Mouse (Mus musculus) embryonic facial prominence, embryonic 15.5 days (tissue): ENCODE data around the gene Asna1. TPM values are rescaled to one million over a fixed set of nuclear protein-coding genes. Genes with fewer than 3 reads are reported as not detected.
A peak's percentile ranks its signal among the peaks of the same experiment; 100 is the strongest.

Experiments used
- ATAC-seq: fragments of 200-750 bp; cut with Nextera tagmentation; 2 replicates; pipeline ENCODE4 v1.8.0; 2017; ENCODE audit warnings: low read depth, moderate TSS enrichment; ENCODE audit not compliant: insufficient number of reproducible peaks, low FRiP score, low TSS enrichment
- H3K27ac ChIP-seq: fragments of 300-500 bp; sonication (generic); replicated peaks from 2 replicates; pipeline ENCODE4 v1.5.1; 2015; ENCODE audit warnings: mild to moderate bottlenecking, inconsistent platforms
- H3K27me3 ChIP-seq: fragments of 300-500 bp; sonication (generic); 2 replicates; pipeline ENCODE4 v1.6.1; 2015; ENCODE audit warnings: inconsistent platforms
- H3K36me3 ChIP-seq: fragments of 300-500 bp; sonication (generic); 2 replicates; pipeline ENCODE4 v1.6.1; 2015; ENCODE audit warnings: mild to moderate bottlenecking, inconsistent platforms
- H3K4me1 ChIP-seq: fragments of 300-500 bp; sonication (generic); 2 replicates; pipeline ENCODE4 v1.6.1; 2015; ENCODE audit warnings: inconsistent platforms
- H3K4me2 ChIP-seq: fragments of 300-500 bp; sonication (generic); replicated peaks from 2 replicates; pipeline ENCODE4 v1.6.1; 2015; ENCODE audit warnings: mild to moderate bottlenecking, inconsistent platforms
- H3K4me3 ChIP-seq: fragments of 300-500 bp; sonication (generic); replicated peaks from 2 replicates; pipeline ENCODE4 v1.5.1; 2015; ENCODE audit warnings: mild to moderate bottlenecking, inconsistent platforms
- H3K9ac ChIP-seq: fragments of 300-500 bp; sonication (generic); 2 replicates; pipeline ENCODE4 v1.6.1; 2015; ENCODE audit warnings: inconsistent platforms
- H3K9me3 ChIP-seq: fragments of 300-500 bp; sonication (generic); replicated peaks from 2 replicates; pipeline ENCODE4 v1.6.1; 2016; ENCODE audit warnings: inconsistent platforms
- WGBS: fragments of 180-500 bp; shearing (Covaris S2); methylation state at CpG from one replicate; pipeline ENCODE4 v1.1.7; 2015; 5-methylcytosine and 5-hydroxymethylcytosine counted together
- microRNA-seq: library from miRNA; unstranded; fragments of <30 nt; microRNA quantifications from one replicate; pipeline ENCODE4, GENCODE M21; 2016; ENCODE audit warnings: borderline number of aligned reads
- polyA plus RNA-seq: library from polyadenylated mRNA; unstranded; fragments of >200 nt; fragmentation: Nextera tagmentation; extraction: Ambion mirVana; gene quantifications from 2 replicates; pipeline ENCODE4 v1.2.1, GENCODE M21; 2015

Asna1 gene
- polyA plus RNA-seq, 1 experiment from 2014 or later: 119 TPM

DNA sequence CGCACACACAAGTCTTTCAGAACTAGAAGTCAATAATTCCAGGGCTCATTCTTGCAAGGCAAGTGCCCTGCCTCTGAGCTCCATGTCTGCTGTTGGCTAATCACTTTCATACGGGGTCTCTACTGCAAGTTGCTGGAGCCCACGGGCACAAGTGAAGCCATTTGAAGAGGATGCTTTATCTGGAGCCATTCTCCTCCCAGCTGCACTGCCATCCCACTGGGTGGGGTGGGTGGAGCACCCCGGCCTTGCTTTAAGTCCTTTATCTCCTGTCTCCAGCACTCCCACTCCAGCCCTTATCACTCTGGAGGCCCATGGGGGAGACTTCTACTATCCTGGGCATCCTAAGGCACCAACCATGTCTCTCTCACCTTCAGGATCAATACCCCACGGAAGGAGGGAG lies 54.2 kb downstream of the Asna1 start:
- H3K9me3 ChIP-seq: no peaks in the 10 kb centered on the region
- H3K36me3 ChIP-seq: peaks cover 39% of the 10 kb centered on the region
- H3K4me1 ChIP-seq: peaks cover 46% of the 10 kb centered on the region
- 49% methylated on average over 5 of the region's 5 CpGs for WGBS
- H3K27ac ChIP-seq: no peak overlapping the region
- H3K4me2 ChIP-seq: peak overlapping the region; percentile 76
- H3K4me3 ChIP-seq: peak overlapping the region; percentile 73
- no peaks in the 10 kb centered on the region for H3K27me3 ChIP-seq
- no peak overlapping the region for H3K9ac ChIP-seq
- ATAC-seq: no peak

DNA sequence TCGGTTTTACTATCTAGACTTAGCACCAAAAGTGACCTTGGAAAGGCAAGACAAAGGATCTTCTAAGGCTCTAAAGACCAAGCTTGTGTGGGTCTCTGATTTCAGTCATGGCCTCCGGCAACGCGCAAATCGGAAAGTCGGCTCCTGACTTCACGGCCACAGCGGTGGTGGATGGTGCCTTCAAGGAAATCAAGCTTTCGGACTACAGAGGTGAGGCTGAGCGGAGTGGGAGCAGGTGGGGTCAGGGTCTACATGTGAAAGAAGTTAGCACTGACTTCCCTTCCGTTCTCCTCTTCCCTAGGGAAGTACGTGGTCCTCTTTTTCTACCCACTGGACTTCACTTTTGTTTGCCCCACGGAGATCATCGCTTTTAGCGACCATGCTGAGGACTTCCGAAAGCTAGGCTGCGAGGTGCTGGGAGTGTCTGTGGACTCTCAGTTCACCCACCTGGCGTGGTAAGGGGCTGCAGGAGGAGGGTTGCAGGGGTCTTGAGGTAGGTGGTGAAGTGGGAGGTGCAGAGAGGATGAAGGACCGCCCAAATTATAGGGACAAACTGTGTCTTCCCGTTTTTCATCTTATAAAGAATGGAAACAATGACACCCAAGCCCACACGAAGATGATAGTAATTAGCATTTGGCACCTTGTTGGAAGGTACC lies 54.8 kb downstream of the Asna1 start:
- H3K27ac ChIP-seq: peak overlapping the region; percentile 88
- peak overlapping the region; percentile 72 for H3K9ac ChIP-seq
- no peak for ATAC-seq

DNA sequence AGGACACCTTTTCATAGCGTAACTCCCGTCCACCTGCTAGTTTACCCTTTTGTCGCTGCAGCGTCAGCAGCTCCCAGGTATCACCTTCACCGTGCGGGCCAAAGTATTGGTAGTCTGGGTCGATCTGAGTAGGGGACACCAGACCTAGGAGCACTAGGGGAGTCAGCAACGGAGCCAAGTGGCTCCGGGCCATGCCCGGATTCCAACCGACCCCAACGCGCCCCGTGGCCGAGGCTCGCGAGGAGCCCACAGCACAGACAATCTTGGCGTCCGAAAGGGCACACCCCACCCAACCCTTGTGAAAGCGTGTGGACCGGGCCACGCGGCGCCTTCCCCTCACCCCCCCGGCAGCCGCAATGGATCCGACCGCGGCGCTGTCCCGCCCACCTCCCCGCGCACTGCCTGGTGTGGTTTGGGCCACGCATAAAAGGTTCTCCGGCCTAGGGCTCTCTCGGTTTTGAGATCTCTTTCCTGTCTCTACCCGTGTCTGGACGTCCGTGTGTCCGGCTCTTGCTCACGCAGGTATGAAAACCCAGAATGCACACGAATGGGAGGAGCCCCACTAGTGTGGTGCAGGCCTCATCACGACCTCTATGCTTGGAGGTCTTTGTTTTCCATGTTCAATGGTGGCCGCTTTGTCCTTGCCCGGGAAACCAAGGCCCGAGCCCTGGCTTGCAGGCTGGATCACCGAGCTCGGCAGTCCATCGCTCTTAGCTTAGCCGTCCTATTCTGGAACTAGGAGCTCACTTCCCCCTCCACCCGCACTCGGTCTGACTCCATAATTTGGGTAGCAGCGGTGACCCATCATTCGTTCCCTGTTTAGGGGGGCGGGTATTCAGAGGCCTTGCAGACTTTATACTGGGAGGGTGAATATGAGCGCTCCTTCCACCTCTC lies 55.6 kb downstream of the Asna1 start, which contains the start of the genes Gm49661, Prdx2 and Rnaseh2a:
TSS of gene Gm49661 (minus strand) at position 193 of the 894 bp plus-strand sequence.
TSS of gene Prdx2 (plus strand) at position 347 of the 894 bp plus-strand sequence.
TSS of gene Rnaseh2a (minus strand) at position 527 of the 894 bp plus-strand sequence.
- H3K4me2 ChIP-seq: peak within 1 kb of the TSS; percentile 76
- peak within 1 kb of the TSS; percentile 72 for H3K9ac ChIP-seq
- H3K27me3 ChIP-seq: no peaks in the 10 kb centered on the region
- under 1% methylated on average over 56 of the region's 56 CpGs for WGBS
- H3K36me3 ChIP-seq: peaks cover 37% of the 10 kb centered on the region
- peak within 1 kb of the TSS; percentile 73 for H3K4me3 ChIP-seq
- no peaks in the 10 kb centered on the region for H3K9me3 ChIP-seq
- peak within 1 kb of the TSS; percentile 88 for H3K27ac ChIP-seq
- H3K4me1 ChIP-seq: peaks cover 41% of the 10 kb centered on the region
- peak; percentile 76 for ATAC-seq

More for the DNA sequence above, 54.8 kb downstream of the Asna1 start:
- Histone ChIP-seq H3K36me3 (peaks cover 39% of the 10 kb centered on the region), H3K9me3 (no peaks in the 10 kb centered on the region), H3K4me1 (peaks cover 43% of the 10 kb centered on the region), H3K27me3 (no peaks in the 10 kb centered on the region), H3K4me2 (peak overlapping the region; percentile 76), H3K4me3 (peak overlapping the region; percentile 73)
- 6% methylated on average over 21 of the region's 21 CpGs for WGBS

DNA sequence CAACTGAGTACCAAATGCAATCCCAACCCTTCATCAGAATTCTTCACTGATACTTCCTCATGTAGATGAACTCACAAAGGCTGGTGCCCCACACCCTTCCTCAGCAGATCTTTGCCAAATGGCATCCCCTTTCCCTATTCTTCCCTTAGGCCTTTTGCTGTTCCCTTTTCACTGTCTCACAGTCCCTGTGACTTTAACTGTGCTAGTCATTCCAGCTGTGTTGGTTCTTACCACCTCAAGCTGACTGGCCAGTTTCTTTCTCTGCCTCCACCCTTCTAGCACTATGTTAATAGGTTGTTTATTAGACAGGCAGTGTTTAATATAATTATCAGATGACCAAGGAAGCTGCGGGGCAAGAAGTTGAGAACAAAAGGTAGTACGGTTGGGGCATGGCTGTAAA lies 56.4 kb downstream of the Asna1 start:
- H3K27ac ChIP-seq: peak overlapping the region; percentile 88
- H3K9me3 ChIP-seq: no peaks in the 10 kb centered on the region
- peaks cover 32% of the 10 kb centered on the region for H3K36me3 ChIP-seq
- H3K27me3 ChIP-seq: no peaks in the 10 kb centered on the region
- peak overlapping the region; percentile 73 for H3K4me3 ChIP-seq
- ATAC-seq: no peak
- 14% methylated on average over 2 of the region's 2 CpGs for WGBS
- peaks cover 39% of the 10 kb centered on the region for H3K4me1 ChIP-seq
- H3K9ac ChIP-seq: peak overlapping the region; percentile 72
- peak overlapping the region; percentile 76 for H3K4me2 ChIP-seq

Small RNAs within 50 kb of the gene (microRNA-seq; reads per million reads assigned to microRNA genes)
- gene Mir7070: not detected

Other genes starting within 250 kb of the Asna1 start
- gene Nfix, start 224.9 kb downstream of the Asna1 start, polyA plus RNA-seq: 61.4 and 62.0 TPM in 2 replicates
- 8.4 and 8.9 TPM in 2 replicates for gene Dand5, start 202.5 kb downstream of the Asna1 start, polyA plus RNA-seq
- gene Gadd45gip1, start 193.8 kb downstream of the Asna1 start, polyA plus RNA-seq: 46.5 TPM in 2 replicates
- 104 and 110 TPM in 2 replicates for gene Rad23a, start 184.6 kb downstream of the Asna1 start, polyA plus RNA-seq
- 975 and 998 TPM in 2 replicates for gene Calr, start 178.3 kb downstream of the Asna1 start, polyA plus RNA-seq
- 94.5 and 99.8 TPM in 2 replicates for gene Farsa, start 168.3 kb downstream of the Asna1 start, polyA plus RNA-seq
- 68.0 and 72.9 TPM in 2 replicates for gene Syce2, start 153.2 kb downstream of the Asna1 start, polyA plus RNA-seq
- gene Gcdh, start 131.4 kb downstream of the Asna1 start, polyA plus RNA-seq: 29.4 and 32.2 TPM in 2 replicates
- 1.3 and 1.6 TPM in 2 replicates for gene Klf1, start 123.4 kb downstream of the Asna1 start, polyA plus RNA-seq
- gene Dnase2a, start 116.7 kb downstream of the Asna1 start, polyA plus RNA-seq: 20.0 and 22.4 TPM in 2 replicates
- 1.9 and 2.2 TPM in 2 replicates for gene Mast1, start 87.9 kb downstream of the Asna1 start, polyA plus RNA-seq
- gene Rtbdn, start 78.3 kb downstream of the Asna1 start, polyA plus RNA-seq: 0.27 TPM in 1 of 2 replicates, not detected in the other
- not detected in 2 replicates for gene Gm49661, start 55.8 kb downstream of the Asna1 start, polyA plus RNA-seq
- gene Prdx2, start 55.7 kb downstream of the Asna1 start, polyA plus RNA-seq: 705 and 717 TPM in 2 replicates
- gene Rnaseh2a, start 55.5 kb downstream of the Asna1 start, polyA plus RNA-seq: 94.9 and 99.1 TPM in 2 replicates
- gene Junb, start 46.6 kb downstream of the Asna1 start, polyA plus RNA-seq: 38.0 and 40.5 TPM in 2 replicates
- gene Hook2, start 34.7 kb downstream of the Asna1 start, polyA plus RNA-seq: 27.2 and 30.6 TPM in 2 replicates
- 0.93 and 2.0 TPM in 2 replicates for gene Best2, start 10.8 kb downstream of the Asna1 start, polyA plus RNA-seq
- gene Trir, start 1.5 kb upstream of the Asna1 start, polyA plus RNA-seq: 114 and 117 TPM in 2 replicates
- 31.4 and 32.9 TPM in 2 replicates for gene Tnpo2, start 11.6 kb upstream of the Asna1 start, polyA plus RNA-seq
- 32.6 and 37.4 TPM in 2 replicates for gene Fbxw9, start 34.8 kb upstream of the Asna1 start, polyA plus RNA-seq
- gene Gm5741, start 42.7 kb upstream of the Asna1 start, polyA plus RNA-seq: 0.65 and 0.88 TPM in 2 replicates
- 53.0 and 57.9 TPM in 2 replicates for gene Dhps, start 46.5 kb upstream of the Asna1 start, polyA plus RNA-seq
- 123 and 127 TPM in 2 replicates for gene Wdr83os, start 55.5 kb upstream of the Asna1 start, polyA plus RNA-seq
- gene Wdr83, start 56.0 kb upstream of the Asna1 start, polyA plus RNA-seq: 42.0 and 43.7 TPM in 2 replicates
- gene Man2b1, start 58.0 kb upstream of the Asna1 start, polyA plus RNA-seq: 35.7 and 39.5 TPM in 2 replicates
- gene Zfp791, start 97.8 kb upstream of the Asna1 start, polyA plus RNA-seq: 3.2 TPM in 2 replicates
- not detected in 2 replicates for gene Cks1brt, start 126.6 kb upstream of the Asna1 start, polyA plus RNA-seq
- not detected in 2 replicates for gene Olfr371, start 200.7 kb upstream of the Asna1 start, polyA plus RNA-seq